ENCODE assay signal across 12 mouse cellular contexts in genomic region chr12:100244580-100244979, GRCm38 (mm10). TPM values are rescaled to one million over a fixed set of nuclear protein-coding genes. Genes with fewer than 3 reads are reported as not detected.
DNase-seq lines count a peak whose midpoint lies in the region; ATAC-seq and TF ChIP-seq lines count a peak whose summit lies in the region.
"Had no signal": no experiment of that assay in that cellular context is flagged by ENCODE, and none has a peak within 500 bp of the region (broad histone marks: within the 10 kb centered on the region; RNA-seq: fewer than 3 reads in every experiment).

No protein-coding gene starts in this region.

- ATAC-seq in hindbrain, postnatal 0 days, result peak; percentile 38; the same call in 1 of the 2 replicates
- ATAC-seq in megakaryocyte-erythroid progenitor cell, adult 5-6 weeks (replicated peaks; ENCODE audit: low FRiP score, low TSS enrichment, poor library complexity, severe bottlenecking), result no peak
- ATAC-seq: liver, postnatal 0 days had no signal

- no peaks in the 10 kb centered on the region for H3K27me3 ChIP-seq in forebrain, embryonic 10.5 days (ENCODE audit: poor library complexity, severe bottlenecking)
- no peaks in the 10 kb centered on the region for H3K27me3 ChIP-seq in hindbrain, postnatal 0 days (ENCODE audit: insufficient read depth, low read length)
- H3K27me3 ChIP-seq: CH12.LX; heart, embryonic 15.5 days had no signal

- no peak overlapping the region for H3K4me2 ChIP-seq in hindbrain, postnatal 0 days (ENCODE audit: low read depth, low read length)
- H3K4me2 ChIP-seq: heart, embryonic 15.5 days had no signal

- H3K9me3 ChIP-seq in forebrain, embryonic 10.5 days, result no peaks in the 10 kb centered on the region
- no peaks in the 10 kb centered on the region for H3K9me3 ChIP-seq in hindbrain, postnatal 0 days (ENCODE audit: low read length)
- H3K9me3 ChIP-seq: heart, embryonic 15.5 days had no signal

- WGBS in forebrain, embryonic 10.5 days, result 23% methylated on average over 5 of the region's 5 CpGs
- WGBS in hindbrain, postnatal 0 days, result 8% methylated on average over 5 of the region's 5 CpGs
- 26% methylated on average over 5 of the region's 5 CpGs for WGBS in olfactory bulb, adult 2 months

- no peaks in the 10 kb centered on the region for H3K36me3 ChIP-seq in forebrain, embryonic 10.5 days (replicated peaks)
- no peaks in the 10 kb centered on the region for H3K36me3 ChIP-seq in hindbrain, postnatal 0 days (ENCODE audit: insufficient read depth, low read length)
- H3K36me3 ChIP-seq: heart, embryonic 15.5 days had no signal

- DNase-seq in left cerebral cortex, postnatal 14 days (ENCODE audit: low spot score in 2 of 2), result peak; percentile 69 to 79
- no peak for DNase-seq in left cerebral cortex, adult 9 months (ENCODE audit: low spot score in 2 of 2)
- peak; percentile 41 for DNase-seq in forebrain, embryonic 10.5 days (ENCODE audit: extremely low spot score, low spot score)
- DNase-seq in hindbrain, postnatal 0 days (ENCODE audit: low spot score), result peak; percentile 77
- no peak for DNase-seq in heart, adult 8-10 months (ENCODE audit: low spot score)
- DNase-seq in ovary, postnatal 36 days (ENCODE audit: low spot score), result no peak
- DNase-seq: liver, postnatal 0 days had no signal

- no peak for TF ChIP-seq POLR2A in olfactory bulb, adult 2 months (IDR thresholded peaks at IDR 0.05; ENCODE audit: insufficient read depth, low read depth, low read length)

- intact Hi-C loops in left cerebral cortex, postnatal 14 days (cut with DNase I), result no loop called here

- TF ChIP-seq CTCF in hindbrain, postnatal 0 days (IDR thresholded peaks at IDR 0.05; ENCODE audit: low read depth), result no peak
- TF ChIP-seq CTCF in olfactory bulb, adult 2 months (IDR thresholded peaks at IDR 0.05; ENCODE audit: insufficient read depth, low read depth, low read length), result no peak

- peak overlapping the region; percentile 87 for H3K27ac ChIP-seq in forebrain, embryonic 10.5 days
- peak overlapping the region; percentile 64 for H3K27ac ChIP-seq in hindbrain, postnatal 0 days
- H3K27ac ChIP-seq in olfactory bulb, adult 2 months (ENCODE audit: insufficient read depth, low read depth, low read length), result peak overlapping the region; percentile 72
- H3K27ac ChIP-seq: heart, embryonic 15.5 days; kidney, postnatal 0 days had no signal

- H3K9ac ChIP-seq in hindbrain, postnatal 0 days (replicated peaks; ENCODE audit: low read length), result 0 out of 2 replicates have a peak overlapping the region, but pooled peaks have one; percentile 4
- H3K9ac ChIP-seq: heart, embryonic 15.5 days; liver, postnatal 0 days had no signal

- no peak overlapping the region for H3K4me3 ChIP-seq in forebrain, embryonic 10.5 days
- H3K4me3 ChIP-seq in hindbrain, postnatal 0 days (ENCODE audit: low read length), result no peak overlapping the region
- H3K4me3 ChIP-seq in olfactory bulb, adult 2 months (ENCODE audit: insufficient read depth, low read depth, low read length), result no peak overlapping the region
- H3K4me3 ChIP-seq: heart, embryonic 15.5 days had no signal

- H3K4me1 ChIP-seq in forebrain, embryonic 10.5 days, result peaks cover 44% of the 10 kb centered on the region
- no peaks in the 10 kb centered on the region; the same call in 1 of the 2 replicates for H3K4me1 ChIP-seq in hindbrain, postnatal 0 days (ENCODE audit: insufficient read depth, low read length)
- peaks cover 24% of the 10 kb centered on the region for H3K4me1 ChIP-seq in olfactory bulb, adult 2 months (ENCODE audit: control insufficient read depth, insufficient read depth, low read length)

RNA-seq across cellular contexts. Expression of gene Calm1, which starts 45.3 kb away (rescaled TPM):
- total RNA-seq in left cerebral cortex, postnatal 14 days (2021), result 1,000 to 10,000 TPM; 2,240 to 2,371 TPM
- polyA plus RNA-seq in forebrain, embryonic 10.5 days (2016; fragmentation: Nextera tagmentation; extraction: Ambion mirVana), result 1,249 and 1,251 TPM in 2 replicates
- total RNA-seq in hindbrain, postnatal 0 days (2014; rRNA removed), result 1,139 and 1,416 TPM in 2 replicates
- 4,078 and 4,190 TPM in 2 replicates for polyA plus RNA-seq in hindbrain, postnatal 0 days (2015; fragmentation: Nextera tagmentation; extraction: Ambion mirVana)
- polyA plus RNA-seq in olfactory bulb, adult 2 months (2012; ENCODE audit: insufficient read depth, insufficient read length, low replicate concordance, missing spikeins), result 446 and 787 TPM in 2 replicates
- 100 to 1,000 TPM; 183 to 222 (median 211) TPM for total RNA-seq in heart, adult 8-10 months (2022)
- total RNA-seq in megakaryocyte-erythroid progenitor cell, adult 5-6 weeks (2014; fragmentation: Nextera tagmentation), result 102 and 137 TPM in 2 replicates
- total RNA-seq in megakaryocyte-erythroid progenitor cell, adult 5-6 weeks (2017), result 509 and 519 TPM in 2 replicates

Comparison
In these comparisons a context has a peak if more than half of its experiments do, and no peak if none do; other contexts are left out.
1. DNase-seq: peak in left cerebral cortex, postnatal 14 days (2 of 2), forebrain, embryonic 10.5 days (single experiment) and hindbrain, postnatal 0 days (single experiment); none in left cerebral cortex, adult 9 months (0 of 2), heart, adult 8-10 months (single experiment) and ovary, postnatal 36 days (single experiment).
2. Peak in every context shown above with its lines, with median percentiles within 50 percentile points of each other: H3K27ac ChIP-seq.